Mouse (Mus musculus): ENCODE data around the gene Atg10. TPM values are rescaled to one million over a fixed set of nuclear protein-coding genes. Genes with fewer than 3 reads are reported as not detected.

Atg10 gene
- polyA plus RNA-seq, 1 experiment from 2014 or later: 7.3 TPM

DNA sequence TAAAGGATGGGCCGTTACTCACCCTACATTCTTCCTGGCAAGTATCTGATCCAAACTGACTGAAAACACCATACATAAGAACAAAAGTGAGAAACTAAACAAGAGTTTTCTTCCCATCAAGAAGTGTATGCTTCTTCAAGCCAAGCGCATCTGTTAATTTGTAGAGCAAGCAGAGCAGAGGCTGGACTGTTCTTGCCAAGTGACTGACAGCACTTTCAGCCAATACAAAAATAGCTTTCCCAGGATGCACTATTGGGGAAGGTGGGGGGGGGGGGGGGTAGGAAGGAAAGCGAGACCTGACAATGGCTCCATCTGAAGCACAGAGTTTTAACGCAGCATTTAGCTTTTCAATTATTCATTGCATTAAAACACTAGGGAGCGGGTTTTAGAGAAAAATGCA is 318.6 kb downstream of the Atg10 start, which contains the start of gene Atp6ap1l:
TSS of gene Atp6ap1l (minus strand) at position 180 of the 400 bp plus-strand sequence.
- no peak within 1 kb of the TSS for H3K27ac ChIP-seq
- 96% methylated on average over 4 of the region's 5 CpGs for WGBS (ENCODE audit: missing documents)
- H3K36me3 ChIP-seq (ENCODE audit: inconsistent target): no peaks in the 10 kb centered on the region
- no peaks in the 10 kb centered on the region for H3K79me2 ChIP-seq (ENCODE audit: inconsistent target)
- no peak within 1 kb of the TSS for H3K4me3 ChIP-seq (ENCODE audit: inconsistent target)

DNA sequence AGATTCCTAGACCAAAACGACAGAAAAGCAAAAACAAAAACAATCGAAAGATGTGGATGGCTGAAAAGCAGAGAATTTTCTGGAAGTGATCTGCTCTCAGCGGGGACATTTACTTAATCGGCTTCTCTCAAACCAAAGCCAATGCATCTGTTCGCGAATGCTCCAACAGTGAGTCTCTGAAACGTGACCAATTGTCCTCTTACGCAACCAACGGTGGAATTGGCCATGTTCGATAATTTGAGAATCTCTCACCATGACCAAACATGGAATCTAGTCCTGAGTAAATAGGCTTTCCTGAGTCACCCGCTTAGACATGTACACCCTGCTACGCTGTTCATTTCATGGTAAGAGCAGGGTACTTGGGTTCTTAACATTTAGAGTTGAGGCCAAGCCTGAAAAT is 326.9 kb downstream of the Atg10 start:
- no peak overlapping the region for H3K4me3 ChIP-seq (ENCODE audit: inconsistent target)

DNA sequence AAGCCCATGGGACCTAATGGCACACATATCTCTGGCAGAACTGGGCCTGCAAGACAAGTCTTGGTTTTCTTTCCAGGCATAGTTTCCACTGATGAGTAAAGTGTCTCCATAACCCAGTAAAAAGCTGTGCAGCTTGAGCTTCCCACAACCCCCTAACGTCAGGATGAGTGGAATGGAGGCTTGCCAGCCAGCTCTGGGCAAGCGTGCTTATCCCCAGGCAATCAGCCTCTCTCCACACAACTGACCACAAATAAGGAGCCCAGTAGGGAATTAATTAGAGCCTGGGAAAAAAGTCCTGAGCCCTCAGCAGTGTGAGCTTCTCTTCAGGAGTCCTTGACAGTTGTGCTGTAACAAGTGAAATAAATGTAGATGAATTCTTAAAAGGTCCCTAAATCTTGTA is 327.7 kb downstream of the Atg10 start:
- 92% methylated on average over 2 of the region's 2 CpGs for WGBS (ENCODE audit: missing documents)
- no peak overlapping the region for H3K27ac ChIP-seq
- no peaks in the 10 kb centered on the region for H3K36me3 ChIP-seq (ENCODE audit: inconsistent target)
- no peak overlapping the region for H3K4me3 ChIP-seq (ENCODE audit: inconsistent target)
- no peaks in the 10 kb centered on the region for H3K79me2 ChIP-seq (ENCODE audit: inconsistent target)

More for the DNA sequence above, 326.9 kb downstream of the Atg10 start:
- no peaks in the 10 kb centered on the region for H3K36me3 ChIP-seq (ENCODE audit: inconsistent target)
- WGBS (ENCODE audit: missing documents): 94% methylated on average over 12 of the region's 12 CpGs
- H3K79me2 ChIP-seq (ENCODE audit: inconsistent target): no peaks in the 10 kb centered on the region
- H3K27ac ChIP-seq: no peak overlapping the region

DNA sequence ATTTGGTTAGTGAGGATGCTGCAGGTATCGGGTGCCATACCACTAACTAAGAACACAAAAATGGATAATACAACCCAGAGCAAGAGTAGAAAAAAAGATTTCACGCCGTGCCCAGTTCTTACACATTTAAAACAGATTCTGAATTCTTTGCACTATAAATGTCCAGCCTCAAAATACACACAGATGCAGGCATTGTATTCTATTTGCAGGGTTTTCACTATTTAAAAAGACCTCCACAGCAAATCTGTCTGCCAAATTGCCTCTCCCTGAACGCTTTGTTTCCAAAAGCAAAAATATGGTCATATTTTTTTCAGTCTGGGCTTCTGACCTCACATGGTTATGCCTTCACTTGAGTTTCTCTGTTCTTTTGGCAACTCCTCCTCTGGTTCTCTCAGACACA is 328.9 kb downstream of the Atg10 start:
- Histone ChIP-seq H3K27ac (no peak overlapping the region), H3K36me3 (ENCODE audit: inconsistent target) (no peaks in the 10 kb centered on the region), H3K79me2 (ENCODE audit: inconsistent target) (no peaks in the 10 kb centered on the region), H3K4me3 (ENCODE audit: inconsistent target) (no peak overlapping the region)
- 91% methylated on average over 4 of the region's 4 CpGs for WGBS (ENCODE audit: missing documents)

DNA sequence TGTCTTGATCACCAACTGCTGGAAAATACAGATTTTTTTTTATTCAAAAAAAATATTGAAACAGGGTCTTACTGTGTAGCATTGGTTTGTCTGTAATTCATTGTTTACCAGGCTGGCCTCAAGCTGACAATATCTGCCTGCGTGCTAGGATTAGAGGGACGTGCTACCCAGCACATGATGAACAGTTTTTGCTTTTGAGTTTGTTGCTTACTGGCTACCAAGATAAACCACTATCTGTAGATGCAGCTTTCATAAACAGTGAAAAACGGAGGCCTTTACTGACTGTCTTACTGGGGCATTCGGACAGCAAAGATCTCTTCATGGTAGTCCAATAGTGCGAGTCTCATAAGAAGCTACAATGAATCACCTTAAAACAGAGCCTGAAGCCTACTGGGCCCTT is 333.7 kb downstream of the Atg10 start:
- Histone ChIP-seq H3K36me3 (ENCODE audit: inconsistent target) (no peaks in the 10 kb centered on the region), H3K79me2 (ENCODE audit: inconsistent target) (no peaks in the 10 kb centered on the region), H3K27ac (no peak overlapping the region), H3K4me3 (ENCODE audit: inconsistent target) (no peak overlapping the region)
- WGBS (ENCODE audit: missing documents): 98% methylated on average over 5 of the region's 5 CpGs

DNA sequence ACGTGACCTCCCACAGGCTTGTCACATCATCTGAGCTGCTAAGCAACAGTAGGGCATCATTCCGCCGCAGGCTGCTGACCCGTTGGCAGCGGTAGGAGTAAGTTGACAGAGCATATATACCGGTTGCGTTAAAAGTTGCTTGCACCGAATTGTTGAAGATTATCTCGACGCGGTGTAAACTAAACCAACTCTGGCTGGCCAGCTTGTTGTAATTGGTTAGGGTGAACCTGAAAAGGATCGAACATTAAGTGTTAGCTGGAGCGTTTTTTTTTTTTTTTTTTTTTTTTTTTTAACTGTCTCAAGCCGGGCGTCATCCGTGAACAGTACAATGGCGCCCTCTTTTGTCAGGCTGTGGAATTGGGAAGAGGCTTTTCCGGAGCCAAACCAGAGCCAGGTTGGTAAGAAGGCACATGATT is 337.2 kb downstream of the Atg10 start:
- H3K79me2 ChIP-seq (ENCODE audit: inconsistent target): no peaks in the 10 kb centered on the region
- H3K27ac ChIP-seq: no peak overlapping the region
- no peaks in the 10 kb centered on the region for H3K36me3 ChIP-seq (ENCODE audit: inconsistent target)
- WGBS (ENCODE audit: missing documents): 4% methylated on average over 16 of the region's 18 CpGs
- peak overlapping the region; percentile 10; the same call in 1 of the 2 replicates for H3K4me3 ChIP-seq (ENCODE audit: inconsistent target)

DNA sequence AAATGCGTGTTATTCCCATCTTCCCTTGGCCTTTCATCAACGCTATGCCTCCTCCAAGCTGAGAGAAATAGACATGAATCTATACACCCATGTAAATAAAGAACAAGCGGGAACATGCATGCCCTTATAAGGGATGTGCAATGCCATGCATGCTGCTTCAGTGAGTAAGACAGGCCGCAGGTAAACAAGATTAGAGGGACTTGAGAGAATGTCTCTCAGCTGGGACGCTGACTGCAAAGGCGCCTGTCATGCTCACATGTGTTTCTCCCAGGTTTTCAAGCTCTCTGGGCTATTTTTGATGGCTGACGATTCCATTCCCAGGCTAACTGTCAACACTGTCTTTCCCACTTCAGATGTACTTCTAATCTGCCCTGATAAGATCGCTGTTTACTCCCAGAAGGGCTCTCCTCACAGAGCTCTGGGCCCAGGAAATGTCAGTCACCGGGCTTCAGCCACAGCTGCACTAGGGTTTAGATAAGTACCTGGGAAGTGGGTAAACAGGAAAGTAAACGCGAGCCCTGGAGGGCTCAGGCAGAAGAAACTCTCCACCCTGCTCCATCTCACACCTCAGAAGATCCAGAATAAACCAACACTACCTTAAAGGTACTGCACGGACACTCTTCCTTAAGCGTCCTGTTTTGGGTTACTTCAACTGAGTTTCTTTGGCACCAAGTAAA is 337.8 kb downstream of the Atg10 start:
- H3K36me3 ChIP-seq (ENCODE audit: inconsistent target): no peaks in the 10 kb centered on the region
- WGBS (ENCODE audit: missing documents): 55% methylated on average over 13 of the region's 13 CpGs
- no peaks in the 10 kb centered on the region for H3K79me2 ChIP-seq (ENCODE audit: inconsistent target)
- H3K4me3 ChIP-seq (ENCODE audit: inconsistent target): no peak overlapping the region; the same call in 1 of the 2 replicates
- H3K27ac ChIP-seq: no peak overlapping the region

Other genes starting within 250 kb of the Atg10 start
- 1.8 to 4.6 TPM (median 4.4 TPM) in 3 replicates for gene Ssbp2, start 236.3 kb upstream of the Atg10 start, polyA plus RNA-seq (2018)

All from macrophage (primary cell).